Mouse (Mus musculus) limb, embryonic 12.5 days (tissue): ENCODE data around the gene Noxo1. TPM values are rescaled to one million over a fixed set of nuclear protein-coding genes. Genes with fewer than 3 reads are reported as not detected.
"Not testable (repeated sequence)": the region's sequence is repeated elsewhere in the genome, so short reads cannot be mapped to it uniquely, and the experiment has no call there.

Source experiments
- ATAC-seq: fragments of 200-750 bp; cut with Nextera tagmentation; 2 replicates; pipeline ENCODE4 v1.8.0; 2017; ENCODE audit warnings: low read depth, moderate TSS enrichment; ENCODE audit not compliant: insufficient number of reproducible peaks, insufficient read depth, low FRiP score, low TSS enrichment
- H3K27ac ChIP-seq: fragments of 300-500 bp; sonication (generic); 2 replicates; pipeline ENCODE4 v1.5.1; 2016; ENCODE audit warnings: mild to moderate bottlenecking, moderate library complexity
- H3K27me3 ChIP-seq: fragments of 300-500 bp; sonication (generic); 2 replicates; pipeline ENCODE4 v1.6.1; 2016; ENCODE audit warnings: mild to moderate bottlenecking, moderate library complexity
- H3K36me3 ChIP-seq: fragments of 300-500 bp; sonication (generic); 2 replicates; pipeline ENCODE4 v1.6.1; 2016; ENCODE audit warnings: mild to moderate bottlenecking, moderate library complexity
- H3K4me1 ChIP-seq: fragments of 300-500 bp; sonication (generic); replicated peaks from 2 replicates; pipeline ENCODE4 v1.6.1; 2016
- H3K4me2 ChIP-seq: fragments of 300-500 bp; sonication (generic); 2 replicates; pipeline ENCODE4 v1.6.1; 2016; ENCODE audit warnings: mild to moderate bottlenecking, moderate library complexity
- H3K4me3 ChIP-seq: fragments of 300-500 bp; sonication (generic); replicated peaks from 2 replicates; pipeline ENCODE4 v1.5.1; 2016; ENCODE audit warnings: mild to moderate bottlenecking
- H3K9ac ChIP-seq: fragments of 300-500 bp; sonication (generic); replicated peaks from 2 replicates; pipeline ENCODE4 v1.6.1; 2016; ENCODE audit warnings: mild to moderate bottlenecking, moderate library complexity
- H3K9me3 ChIP-seq: fragments of 300-500 bp; sonication (generic); 2 replicates; pipeline ENCODE4 v1.6.1; 2016; ENCODE audit warnings: mild to moderate bottlenecking, moderate library complexity
- WGBS: fragments of 180-500 bp; shearing (Covaris S2); methylation state at CpG from one replicate; pipeline ENCODE4 v1.1.7; 2016; 5-methylcytosine and 5-hydroxymethylcytosine counted together
- polyA plus RNA-seq: library from polyadenylated mRNA; unstranded; fragments of >200 nt; fragmentation: Nextera tagmentation; extraction: Ambion mirVana; gene quantifications from 2 replicates; pipeline ENCODE4 v1.2.1, GENCODE M21; 2016

Noxo1 gene
- polyA plus RNA-seq, 1 experiment from 2014 or later = 1.7 TPM

DNA sequence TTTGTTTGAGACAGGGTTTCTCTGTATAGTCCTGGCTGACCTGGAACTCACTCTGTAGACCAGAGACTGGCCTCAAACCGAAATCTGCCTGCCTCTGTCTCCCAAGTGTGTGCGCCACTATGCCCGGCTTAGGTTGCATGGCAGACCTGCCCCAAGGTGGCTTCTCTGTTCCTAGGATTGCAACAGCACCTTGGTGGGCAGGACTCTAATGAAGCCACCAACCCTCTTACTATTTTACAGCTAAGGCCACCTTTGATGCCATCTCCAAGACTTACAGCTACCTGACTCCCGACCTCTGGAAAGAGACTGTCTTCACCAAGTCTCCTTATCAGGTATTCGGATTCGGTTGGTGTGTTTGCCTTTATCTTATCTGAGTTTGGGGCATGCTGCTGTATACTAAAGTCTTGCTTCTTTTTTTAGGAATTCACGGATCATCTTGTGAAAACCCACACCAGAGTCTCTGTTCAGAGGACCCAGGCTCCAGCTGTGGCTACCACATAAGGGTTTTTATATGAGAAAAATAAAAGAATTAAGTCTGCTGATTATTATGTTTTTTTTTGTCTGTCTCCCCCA, 25.4 kb downstream of the Noxo1 start:
- not testable (repeated sequence) for H3K27ac ChIP-seq, H3K9me3 ChIP-seq, ATAC-seq, H3K27me3 ChIP-seq
- peak overlapping the region; percentile 81 for H3K4me3 ChIP-seq
- peak overlapping the region; percentile 82 for H3K4me2 ChIP-seq
- peaks cover 32% of the 10 kb centered on the region for H3K4me1 ChIP-seq
- peak overlapping the region; percentile 65 for H3K9ac ChIP-seq
- WGBS = 57% methylated on average over 7 of the region's 7 CpGs
- peaks cover 41% of the 10 kb centered on the region for H3K36me3 ChIP-seq

DNA sequence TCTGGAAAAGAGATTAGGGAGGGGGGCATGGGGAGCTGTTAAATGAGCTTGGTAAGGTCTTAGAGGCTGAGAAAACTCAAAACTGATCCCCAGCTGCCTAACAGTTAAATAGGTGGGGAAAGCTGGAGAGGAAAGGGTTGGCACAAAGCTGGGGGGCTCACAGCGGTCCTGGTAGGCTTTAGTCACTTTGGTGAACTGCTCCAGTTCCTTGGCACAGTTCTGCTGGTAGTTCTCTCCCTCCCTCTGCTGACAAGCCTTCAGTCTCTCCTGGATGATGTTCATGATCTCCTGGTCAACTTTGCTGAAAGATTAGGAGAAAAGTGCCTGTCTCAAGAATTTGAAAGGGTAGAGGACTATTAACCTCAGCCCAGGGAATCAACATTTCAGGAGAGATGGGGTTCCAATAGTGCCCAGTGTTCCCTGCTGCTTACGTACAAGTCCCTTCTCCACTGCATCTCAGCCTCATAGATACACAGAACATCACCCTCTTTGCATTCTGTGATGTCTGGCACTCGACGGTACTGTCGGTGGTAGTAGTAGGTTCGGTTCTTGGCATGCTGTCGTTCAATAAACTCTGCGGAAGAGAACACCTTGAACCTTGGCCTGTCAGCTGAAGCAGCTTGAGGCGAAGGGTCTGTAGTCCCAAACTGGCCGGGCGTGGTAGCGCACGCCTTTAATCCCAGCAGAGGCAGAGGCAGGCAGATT, 26.3 kb downstream of the Noxo1 start:
- H3K27me3 ChIP-seq = no peaks in the 10 kb centered on the region
- no peak for ATAC-seq
- no peak overlapping the region for H3K27ac ChIP-seq
- H3K4me3 ChIP-seq = 0 out of 2 replicates have a peak overlapping the region, but pooled peaks have one; percentile 8
- H3K9ac ChIP-seq = 0 out of 2 replicates have a peak overlapping the region, but pooled peaks have one; percentile 19
- H3K9me3 ChIP-seq = no peaks in the 10 kb centered on the region
- peaks cover 32% of the 10 kb centered on the region for H3K4me1 ChIP-seq
- H3K4me2 ChIP-seq = peak overlapping the region; percentile 82
- WGBS = 34% methylated on average over 13 of the region's 13 CpGs
- peaks cover 33% of the 10 kb centered on the region for H3K36me3 ChIP-seq

DNA sequence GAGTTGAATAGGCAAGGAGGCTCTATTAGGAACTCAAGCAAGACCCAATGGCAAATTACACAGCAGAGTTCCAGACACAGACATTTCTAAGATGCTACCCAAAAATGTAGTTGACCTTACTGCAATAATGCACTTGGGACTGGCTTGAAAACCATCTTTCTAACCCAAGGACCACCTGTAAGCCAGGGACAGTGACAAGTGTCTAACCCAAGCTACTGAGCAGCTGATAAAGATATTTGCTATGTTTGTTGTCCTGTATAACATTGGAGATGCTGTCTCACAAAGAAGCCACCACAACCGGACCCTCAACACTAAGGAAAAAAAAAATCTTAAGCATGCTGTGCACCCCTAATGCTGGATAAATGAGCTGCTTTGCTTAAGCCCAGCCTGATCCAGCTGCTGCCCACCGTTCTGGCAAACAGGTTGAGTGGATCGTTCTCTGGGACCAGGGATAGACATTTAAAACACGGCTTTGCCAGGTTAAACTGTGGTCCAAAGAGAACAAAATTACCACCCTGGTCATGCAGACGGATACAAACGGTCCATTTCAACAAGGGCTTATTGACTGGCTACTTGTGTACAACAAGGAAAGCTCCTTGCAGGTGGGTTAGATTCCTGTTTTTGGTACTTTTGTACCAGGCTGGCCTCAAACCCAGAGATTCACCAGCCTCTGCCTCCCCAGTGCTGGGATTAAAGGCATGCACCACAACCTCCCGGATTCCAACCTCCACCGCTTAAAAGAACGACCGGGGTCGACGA, 27.3 kb downstream of the Noxo1 start:
- 5% methylated on average over 12 of the region's 12 CpGs for WGBS
- Histone ChIP-seq H3K27ac (peak overlapping the region; percentile 80; the same call in 1 of the 2 replicates), H3K4me3 (peak overlapping the region; percentile 81), H3K36me3 (peaks cover 24% of the 10 kb centered on the region), H3K9ac (peak overlapping the region; percentile 88), H3K27me3 (no peaks in the 10 kb centered on the region), H3K9me3 (no peaks in the 10 kb centered on the region), H3K4me2 (peak overlapping the region; percentile 82), H3K4me1 (peaks cover 32% of the 10 kb centered on the region)
- ATAC-seq = no peak

DNA sequence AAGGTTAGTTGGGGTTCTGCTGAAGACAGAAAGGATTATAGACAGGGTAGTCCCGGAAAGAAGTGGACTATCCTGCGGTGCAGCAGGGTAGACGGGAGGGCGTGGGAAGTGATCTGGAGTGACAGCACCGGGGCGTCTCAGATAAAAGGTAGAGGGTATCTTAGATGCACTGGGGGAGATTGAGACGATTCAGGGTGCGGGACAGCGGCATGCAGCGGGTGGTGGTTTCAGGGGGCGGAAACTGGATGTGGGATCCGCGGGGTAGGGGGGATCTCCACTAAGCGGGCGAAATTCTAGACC, 27.8 kb downstream of the Noxo1 start:
- H3K4me2 ChIP-seq = peak overlapping the region; percentile 82
- peak overlapping the region; percentile 80 for H3K27ac ChIP-seq
- H3K4me1 ChIP-seq = peaks cover 28% of the 10 kb centered on the region
- under 1% methylated on average over 15 of the region's 15 CpGs for WGBS
- H3K9me3 ChIP-seq = no peaks in the 10 kb centered on the region
- peaks cover 3% of the 10 kb centered on the region; the same call in 1 of the 2 replicates for H3K27me3 ChIP-seq
- ATAC-seq = no peak
- peak overlapping the region; percentile 88 for H3K9ac ChIP-seq
- H3K36me3 ChIP-seq = peaks cover 18% of the 10 kb centered on the region
- peak overlapping the region; percentile 81 for H3K4me3 ChIP-seq

DNA sequence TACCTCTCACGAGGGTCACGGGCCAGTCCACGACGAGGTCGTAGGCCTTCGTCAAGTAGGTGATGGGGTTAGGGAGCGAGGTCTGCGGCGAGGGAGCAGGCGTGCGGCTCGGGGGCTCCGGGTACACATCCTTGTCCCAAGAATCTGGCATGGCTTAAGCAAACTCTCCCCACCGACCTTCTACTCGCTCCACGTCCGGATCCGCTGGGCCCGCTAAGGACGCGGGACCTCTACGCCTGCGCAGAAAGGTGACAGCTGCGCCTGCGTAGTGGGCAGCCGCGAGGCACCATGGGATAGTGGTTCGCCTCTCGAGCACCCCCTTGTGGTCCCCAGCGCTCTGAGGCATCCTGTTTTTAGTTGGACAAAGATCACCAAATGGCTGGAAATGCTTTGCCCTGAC, 28.1 kb downstream of the Noxo1 start, which contains the start of gene Ndufb10:
Gene Ndufb10, minus strand, starts transcription at position 295 of the 400 bp plus-strand sequence.
- H3K27me3 ChIP-seq = peaks cover 3% of the 10 kb centered on the region; the same call in 1 of the 2 replicates
- peaks cover 26% of the 10 kb centered on the region for H3K4me1 ChIP-seq
- peak within 1 kb of the TSS; percentile 80 for H3K27ac ChIP-seq
- WGBS = under 1% methylated on average over 30 of the region's 30 CpGs
- ATAC-seq = peak; percentile 65
- peak within 1 kb of the TSS; percentile 82 for H3K4me2 ChIP-seq
- peak within 1 kb of the TSS; percentile 81 for H3K4me3 ChIP-seq
- H3K36me3 ChIP-seq = peaks cover 18% of the 10 kb centered on the region
- H3K9ac ChIP-seq = peak within 1 kb of the TSS; percentile 88
- H3K9me3 ChIP-seq = no peaks in the 10 kb centered on the region

DNA sequence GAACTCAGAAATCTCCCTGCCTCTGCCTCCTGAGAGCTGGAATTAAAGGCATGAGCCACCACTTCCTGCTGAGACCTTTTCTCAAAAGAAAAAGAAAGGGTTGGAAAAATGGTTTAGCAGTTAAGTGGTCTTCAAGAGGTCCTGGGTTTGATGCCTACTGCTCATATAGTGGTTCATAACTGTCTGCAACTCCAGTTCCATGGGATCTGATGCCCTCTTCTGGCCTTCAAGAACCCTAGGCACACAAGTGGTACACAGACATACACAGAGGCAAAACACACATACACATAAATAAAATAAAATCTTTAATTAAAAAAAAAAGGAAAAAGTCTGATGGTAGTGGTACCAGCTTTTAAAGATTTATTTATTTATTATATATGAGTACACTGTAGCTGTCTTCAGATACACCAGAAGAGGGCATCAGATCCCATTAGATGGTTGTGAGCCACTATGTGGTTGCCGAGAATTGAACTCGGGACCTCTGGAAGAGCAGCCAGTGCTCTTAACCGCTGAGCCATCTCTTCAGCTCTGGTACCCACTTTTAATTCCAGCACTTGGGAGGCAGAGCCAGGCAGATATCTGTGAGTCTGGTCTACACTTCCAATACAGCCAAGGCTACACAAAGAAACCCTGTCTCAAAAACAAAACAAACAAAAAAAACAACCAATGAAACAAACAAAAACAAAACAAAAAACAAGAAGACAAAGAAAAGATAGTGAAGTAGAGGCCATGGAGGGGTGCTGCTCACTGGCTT, 29.8 kb downstream of the Noxo1 start:
- H3K36me3 ChIP-seq = peaks cover 16% of the 10 kb centered on the region
- no peak for ATAC-seq
- peaks cover 26% of the 10 kb centered on the region for H3K4me1 ChIP-seq
- no peak overlapping the region for H3K4me2 ChIP-seq
- H3K9me3 ChIP-seq = no peaks in the 10 kb centered on the region
- H3K4me3 ChIP-seq = no peak overlapping the region
- no peak overlapping the region for H3K27ac ChIP-seq
- 71% methylated on average over 3 of the region's 3 CpGs for WGBS
- no peak overlapping the region for H3K9ac ChIP-seq
- peaks cover 3% of the 10 kb centered on the region; the same call in 1 of the 2 replicates for H3K27me3 ChIP-seq

DNA sequence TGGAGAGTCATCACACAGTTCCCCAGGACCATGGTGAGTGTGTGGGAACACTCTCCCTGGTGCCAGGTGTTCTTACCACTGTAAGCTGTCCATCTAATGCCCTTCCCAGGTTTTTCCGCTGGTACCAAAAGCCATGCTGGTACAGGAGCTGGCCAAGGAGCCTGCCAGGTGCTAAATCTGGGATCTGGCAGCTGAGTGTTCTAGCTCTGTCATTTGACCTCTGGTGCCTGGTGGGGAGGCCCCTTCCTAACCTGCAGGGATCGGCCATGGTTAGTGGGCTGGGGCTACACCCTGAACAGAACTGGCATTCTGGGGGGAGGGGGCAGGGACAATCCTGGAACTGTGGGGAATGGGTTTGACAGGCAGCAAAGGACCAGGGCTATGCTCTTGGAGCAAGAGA, 31.6 kb downstream of the Noxo1 start, which contains the start of gene Rpl3l:
Gene Rpl3l, plus strand, starts transcription at position 203 of the 400 bp plus-strand sequence.
- Histone ChIP-seq H3K9ac (no peak within 1 kb of the TSS; the same call in 1 of the 2 replicates), H3K9me3 (no peaks in the 10 kb centered on the region), H3K4me2 (no peak within 1 kb of the TSS), H3K27me3 (peaks cover 14% of the 10 kb centered on the region; the same call in 1 of the 2 replicates), H3K36me3 (peaks cover under 1% of the 10 kb centered on the region), H3K4me3 (no peak within 1 kb of the TSS), H3K27ac (no peak within 1 kb of the TSS), H3K4me1 (peaks cover 10% of the 10 kb centered on the region)
- 58% methylated on average over 2 of the region's 2 CpGs for WGBS
- ATAC-seq = no peak

DNA sequence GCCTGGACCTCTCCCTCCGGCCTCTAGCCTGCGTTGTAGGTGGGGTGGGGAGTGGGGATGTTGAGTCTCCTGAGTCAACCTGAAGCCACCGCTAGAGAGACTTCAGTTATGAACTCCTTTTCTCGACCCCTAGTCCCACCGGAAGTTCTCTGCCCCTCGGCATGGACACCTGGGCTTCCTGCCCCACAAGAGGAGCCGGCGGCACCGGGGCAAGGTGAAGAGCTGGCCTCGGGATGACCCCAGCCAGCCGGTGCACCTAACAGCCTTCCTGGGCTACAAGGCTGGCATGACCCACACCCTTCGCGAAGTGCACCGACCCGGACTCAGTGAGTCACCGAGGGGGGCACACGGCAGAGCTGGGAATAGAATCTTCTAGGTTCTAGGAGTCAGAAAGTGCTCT, 32.1 kb downstream of the Noxo1 start:
- H3K27ac ChIP-seq = no peak overlapping the region
- no peak for ATAC-seq
- 69% methylated on average over 17 of the region's 17 CpGs for WGBS

DNA sequence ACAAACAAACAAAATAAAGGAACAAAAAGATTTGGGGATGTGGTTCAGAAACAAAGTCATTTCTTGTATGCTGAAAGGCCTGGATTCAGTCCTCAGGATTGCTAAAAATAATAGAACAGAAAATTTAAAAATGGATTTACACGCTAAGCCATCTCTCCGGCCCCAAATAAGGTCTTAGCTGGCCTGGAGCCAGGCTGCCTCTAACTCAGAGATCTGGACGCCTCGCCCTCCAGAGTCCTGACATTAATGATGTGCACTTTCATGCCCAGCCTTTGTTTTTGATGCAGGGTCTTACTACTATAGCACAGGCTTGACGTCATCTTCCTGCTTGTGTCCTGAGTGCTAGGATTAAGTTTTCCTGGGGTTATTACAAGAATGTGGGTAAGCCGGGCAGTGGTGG, 33.0 kb downstream of the Noxo1 start:
- no peak overlapping the region for H3K4me2 ChIP-seq
- WGBS = 83% methylated on average over 6 of the region's 6 CpGs
- no peak overlapping the region for H3K9ac ChIP-seq
- no peak overlapping the region for H3K4me3 ChIP-seq
- H3K9me3 ChIP-seq = no peaks in the 10 kb centered on the region
- no peaks in the 10 kb centered on the region for H3K4me1 ChIP-seq
- ATAC-seq = no peak
- H3K27ac ChIP-seq = no peak overlapping the region
- H3K27me3 ChIP-seq = peaks cover 14% of the 10 kb centered on the region; the same call in 1 of the 2 replicates
- H3K36me3 ChIP-seq = no peaks in the 10 kb centered on the region

More for the DNA sequence above, 32.1 kb downstream of the Noxo1 start:
- no peak overlapping the region; the same call in 1 of the 2 replicates for H3K9ac ChIP-seq
- no peaks in the 10 kb centered on the region for H3K9me3 ChIP-seq
- no peak overlapping the region for H3K4me3 ChIP-seq
- H3K27me3 ChIP-seq = peaks cover 14% of the 10 kb centered on the region; the same call in 1 of the 2 replicates
- no peaks in the 10 kb centered on the region for H3K36me3 ChIP-seq
- H3K4me2 ChIP-seq = no peak overlapping the region
- H3K4me1 ChIP-seq = peaks cover 5% of the 10 kb centered on the region

DNA sequence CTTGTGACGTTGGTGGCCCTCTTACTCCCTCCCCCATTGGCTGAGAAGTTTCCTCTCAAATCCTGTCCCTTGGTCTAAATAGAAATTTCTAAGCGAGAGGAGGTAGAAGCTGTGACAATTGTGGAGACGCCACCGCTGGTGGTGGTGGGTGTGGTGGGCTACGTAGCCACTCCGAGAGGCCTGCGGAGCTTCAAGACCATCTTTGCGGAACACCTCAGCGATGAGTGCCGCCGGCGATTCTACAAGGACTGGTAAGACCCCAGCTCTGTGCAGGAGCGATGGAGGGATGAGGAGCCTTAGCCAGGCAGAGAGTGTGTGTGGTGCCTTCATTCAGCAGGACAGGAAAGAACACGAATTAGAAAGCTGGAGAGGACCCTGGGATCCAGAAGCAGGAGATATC, 34.8 kb downstream of the Noxo1 start:
- no peak for ATAC-seq
- Histone ChIP-seq H3K27me3 (peaks cover 14% of the 10 kb centered on the region; the same call in 1 of the 2 replicates), H3K9me3 (no peaks in the 10 kb centered on the region), H3K27ac (no peak overlapping the region), H3K4me3 (no peak overlapping the region), H3K4me1 (no peaks in the 10 kb centered on the region), H3K36me3 (no peaks in the 10 kb centered on the region), H3K4me2 (no peak overlapping the region), H3K9ac (no peak overlapping the region)
- 81% methylated on average over 14 of the region's 14 CpGs for WGBS
